16 mouse cellular contexts compared by ENCODE assay signal in genomic region chr2:33440893-33441292, GRCm38 (mm10). TPM values are rescaled to one million over a fixed set of nuclear protein-coding genes. Genes with fewer than 3 reads are reported as not detected.
DNase-seq lines count a peak whose midpoint lies in the region; ATAC-seq and TF ChIP-seq lines count a peak whose summit lies in the region.
"Had no signal": no experiment of that assay in that cellular context is flagged by ENCODE, and none has a peak within 500 bp of the region (broad histone marks: within the 10 kb centered on the region; RNA-seq: fewer than 3 reads in every experiment).

No protein-coding gene starts in this region.

- no peak overlapping the region for H3K27ac ChIP-seq in hindbrain, embryonic 15.5 days (replicated peaks)
- H3K27ac ChIP-seq in hindbrain, embryonic 13.5 days = no peak overlapping the region
- H3K27ac ChIP-seq in ES-E14 (ENCODE audit: insufficient read depth, low read depth, low read length, poor library complexity, severe bottlenecking) = peak overlapping the region; percentile 98
- no peak overlapping the region for H3K27ac ChIP-seq in intestine, embryonic 16.5 days (ENCODE audit: low read length)
- H3K27ac ChIP-seq: limb, embryonic 12.5 days; lung, embryonic 15.5 days had no signal

- peaks cover 22% of the 10 kb centered on the region for H3K4me1 ChIP-seq in hindbrain, embryonic 15.5 days (replicated peaks)
- peaks cover 34% of the 10 kb centered on the region for H3K4me1 ChIP-seq in hindbrain, embryonic 13.5 days (replicated peaks)
- peaks cover 30 to 41% of the 10 kb centered on the region in 2 experiments for H3K4me1 ChIP-seq in ES-E14 (ENCODE audit: control insufficient read depth in 2 of 2, insufficient read depth in 2 of 2, low read length in 2 of 2, poor library complexity in 1 of 2)
- H3K4me1 ChIP-seq in intestine, embryonic 16.5 days (ENCODE audit: control insufficient read depth, insufficient read depth, low read length) = peaks cover 6% of the 10 kb centered on the region

- in situ Hi-C loops in ES-E14 (cut with MboI; ENCODE audit: low sequenced_read_pairs in 2 of 2, unreplicated experiment in 2 of 2) = no loop called here

- no peak overlapping the region for H3K4me3 ChIP-seq in hindbrain, embryonic 15.5 days
- no peak overlapping the region for H3K4me3 ChIP-seq in hindbrain, embryonic 13.5 days
- H3K4me3 ChIP-seq in ES-E14 (ENCODE audit: insufficient read depth in 1 of 2, low read depth in 1 of 2, low read length in 2 of 2, poor library complexity in 1 of 2, severe bottlenecking in 1 of 2) = no peak overlapping the region
- H3K4me3 ChIP-seq in intestine, embryonic 16.5 days (ENCODE audit: low read length) = no peak overlapping the region
- H3K4me3 ChIP-seq: erythroblast, embryonic 14.5 days; limb, embryonic 12.5 days; lung, embryonic 15.5 days; myocyte had no signal

- 32% methylated on average over 4 of the region's 4 CpGs for WGBS in hindbrain, embryonic 15.5 days
- 29% methylated on average over 4 of the region's 4 CpGs for WGBS in hindbrain, embryonic 13.5 days
- 36% methylated on average over 4 of the region's 4 CpGs for WGBS in intestine, embryonic 16.5 days

- H3K9ac ChIP-seq in hindbrain, embryonic 15.5 days = no peak overlapping the region
- no peak overlapping the region for H3K9ac ChIP-seq in hindbrain, embryonic 13.5 days
- H3K9ac ChIP-seq in ES-E14 (ENCODE audit: insufficient read depth, low read depth, low read length, poor library complexity, severe bottlenecking) = peak overlapping the region; percentile 54; the same call in 1 of the 2 replicates
- no peak overlapping the region for H3K9ac ChIP-seq in intestine, embryonic 16.5 days (ENCODE audit: low read depth, low read length)
- H3K9ac ChIP-seq: limb, embryonic 12.5 days; lung, embryonic 15.5 days had no signal

- H3K4me2 ChIP-seq in hindbrain, embryonic 15.5 days = no peak overlapping the region
- H3K4me2 ChIP-seq in hindbrain, embryonic 13.5 days = no peak overlapping the region
- H3K4me2 ChIP-seq in intestine, embryonic 16.5 days (ENCODE audit: low read depth, low read length) = no peak overlapping the region
- H3K4me2 ChIP-seq: limb, embryonic 12.5 days; lung, embryonic 15.5 days had no signal

- H3K9me3 ChIP-seq in hindbrain, embryonic 15.5 days = no peaks in the 10 kb centered on the region
- H3K9me3 ChIP-seq in hindbrain, embryonic 13.5 days = no peaks in the 10 kb centered on the region
- no peaks in the 10 kb centered on the region for H3K9me3 ChIP-seq in ES-E14 (ENCODE audit: control insufficient read depth, insufficient read depth, low read depth, low read length)
- no peaks in the 10 kb centered on the region for H3K9me3 ChIP-seq in intestine, embryonic 16.5 days (ENCODE audit: control insufficient read depth, low read length)
- H3K9me3 ChIP-seq: limb, embryonic 12.5 days; lung, embryonic 15.5 days had no signal

- no peaks in the 10 kb centered on the region for H3K27me3 ChIP-seq in hindbrain, embryonic 15.5 days
- H3K27me3 ChIP-seq in hindbrain, embryonic 13.5 days = 0 out of 2 replicates have a peak, but pooled peaks cover 8% of the 10 kb centered on the region
- H3K27me3 ChIP-seq in intestine, embryonic 16.5 days (replicated peaks; ENCODE audit: control insufficient read depth, insufficient read depth, low read length) = no peaks in the 10 kb centered on the region
- H3K27me3 ChIP-seq: lung, embryonic 15.5 days had no signal

- peak; percentile 20; the same call in 1 of the 2 replicates for ATAC-seq in hindbrain, embryonic 15.5 days (ENCODE audit: low FRiP score, low read depth)
- no peak for ATAC-seq in hindbrain, embryonic 13.5 days (ENCODE audit: low FRiP score)
- ATAC-seq in intestine, embryonic 16.5 days = no peak

- H3K36me3 ChIP-seq in hindbrain, embryonic 15.5 days = no peaks in the 10 kb centered on the region
- no peaks in the 10 kb centered on the region for H3K36me3 ChIP-seq in hindbrain, embryonic 13.5 days
- H3K36me3 ChIP-seq in ES-E14 (ENCODE audit: control insufficient read depth, insufficient read depth, low read length, poor library complexity, severe bottlenecking) = no peaks in the 10 kb centered on the region
- H3K36me3 ChIP-seq in intestine, embryonic 16.5 days (ENCODE audit: control insufficient read depth, insufficient read depth, low read length) = no peaks in the 10 kb centered on the region
- H3K36me3 ChIP-seq: limb, embryonic 12.5 days; lung, embryonic 15.5 days had no signal

- peak; percentile 31 for DNase-seq in CD4-positive helper T cell, adult 2 months (ENCODE audit: low read depth, low spot score)
- peak; percentile 66 for DNase-seq in ES-E14 (ENCODE audit: low read depth, low spot score)
- peak; percentile 75 to 82 for DNase-seq in left cerebral cortex, adult 9 months (ENCODE audit: low spot score in 2 of 2)
- no peak for DNase-seq in kidney, postnatal 36 days
- DNase-seq in adrenal gland, adult 18-20 months (ENCODE audit: low spot score in 2 of 2) = no peak
- DNase-seq: adrenal gland, postnatal 36 days; cerebellum, adult 9-11 months; heart, postnatal 10 days; kidney, postnatal 25 days had no signal

TF ChIP-seq in ES-E14, 5 proteins besides CTCF, POLR2A, EP300 and RAD21:
- TF ChIP-seq MAFK (IDR thresholded peaks at IDR 0.05; ENCODE audit: insufficient read depth, low read depth, low read length) (no peak), ZNF384 (IDR thresholded peaks at IDR 0.05; ENCODE audit: low read depth, low read length) (no peak), CHD2 (IDR thresholded peaks at IDR 0.05; ENCODE audit: low read depth, low read length) (no peak), HCFC1 (IDR thresholded peaks at IDR 0.05; ENCODE audit: borderline replicate concordance, insufficient read depth, low read length) (no peak), ZC3H11A (IDR thresholded peaks at IDR 0.05; ENCODE audit: borderline replicate concordance, low read depth, low read length) (no peak)

RNA-seq across cellular contexts. Expression of gene Zbtb34, which starts 9.8 kb away (rescaled TPM):
- 8.3 and 8.5 TPM in 2 replicates for polyA plus RNA-seq in hindbrain, embryonic 15.5 days (2015; fragmentation: Nextera tagmentation; extraction: Ambion mirVana)
- polyA plus RNA-seq in hindbrain, embryonic 13.5 days (2015; fragmentation: Nextera tagmentation; extraction: Ambion mirVana) = 7.2 and 9.2 TPM in 2 replicates
- 13.4 and 16.5 TPM in 2 replicates for total RNA-seq in ES-E14 (2012; rRNA removed)
- 1 to 10 TPM; 5.6 to 8.2 TPM for total RNA-seq in adrenal gland, adult 18-20 months (2021)
- 2.8 and 3.9 TPM in 2 replicates for polyA plus RNA-seq in intestine, embryonic 16.5 days (2015; fragmentation: Nextera tagmentation; extraction: Ambion mirVana)

RNA-seq across cellular contexts. Expression of gene Zbtb43, which starts 27.5 kb away (rescaled TPM):
- polyA plus RNA-seq in hindbrain, embryonic 15.5 days (2015; fragmentation: Nextera tagmentation; extraction: Ambion mirVana) = 21.3 and 24.6 TPM in 2 replicates
- polyA plus RNA-seq in hindbrain, embryonic 13.5 days (2015; fragmentation: Nextera tagmentation; extraction: Ambion mirVana) = 27.7 and 28.2 TPM in 2 replicates
- total RNA-seq in ES-E14 (2012; rRNA removed) = 31.3 and 32.0 TPM in 2 replicates
- 10 to 100 TPM; 24.3 to 25.1 TPM for total RNA-seq in adrenal gland, adult 18-20 months (2021)
- 10.8 and 13.5 TPM in 2 replicates for polyA plus RNA-seq in intestine, embryonic 16.5 days (2015; fragmentation: Nextera tagmentation; extraction: Ambion mirVana)

Comparison
In these comparisons a context has a peak if more than half of its experiments do, and no peak if none do; other contexts are left out.
1. DNase-seq: peak in CD4-positive helper T cell, adult 2 months (single experiment), ES-E14 (single experiment) and left cerebral cortex, adult 9 months (2 of 2); none in kidney, postnatal 36 days (0 of 2) and adrenal gland, adult 18-20 months (0 of 2).